Mouse (Mus musculus) spleen, postnatal 0 days (tissue): ENCODE data around the gene Lrrc25. TPM values are rescaled to one million over a fixed set of nuclear protein-coding genes. Genes with fewer than 3 reads are reported as not detected.

Experiments used
- polyA plus RNA-seq: library from polyadenylated mRNA; unstranded; fragments of >200 nt; fragmentation: Nextera tagmentation; extraction: Ambion mirVana; gene quantifications from 2 replicates; pipeline ENCODE4 v1.2.1, GENCODE M21; 2015

The Lrrc25 gene
- 10.7 and 14.6 TPM in 2 replicates for polyA plus RNA-seq

DNA sequence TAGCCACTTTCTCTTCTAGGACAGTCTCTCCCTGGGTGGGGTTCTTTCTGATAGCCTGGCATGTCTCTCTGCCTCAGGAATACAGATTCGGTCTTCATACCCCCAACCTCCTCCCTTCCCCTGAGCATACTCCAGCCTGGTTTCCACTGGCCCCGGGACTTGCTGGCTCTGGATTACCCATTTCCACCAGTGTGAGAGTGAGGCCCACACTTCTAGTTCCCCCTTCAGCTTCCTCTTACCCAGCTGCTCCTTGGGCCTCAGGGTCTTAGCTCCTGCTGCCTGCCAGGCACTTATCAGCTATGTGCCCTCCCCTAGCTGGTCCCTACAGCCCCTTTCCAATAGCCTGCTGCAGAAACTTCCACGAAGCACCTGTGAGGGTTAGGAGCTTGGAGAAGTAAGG lies at the start of gene Lrrc25:
Gene Lrrc25, plus strand, starts transcription at position 262 of the 400 bp plus-strand sequence.

DNA sequence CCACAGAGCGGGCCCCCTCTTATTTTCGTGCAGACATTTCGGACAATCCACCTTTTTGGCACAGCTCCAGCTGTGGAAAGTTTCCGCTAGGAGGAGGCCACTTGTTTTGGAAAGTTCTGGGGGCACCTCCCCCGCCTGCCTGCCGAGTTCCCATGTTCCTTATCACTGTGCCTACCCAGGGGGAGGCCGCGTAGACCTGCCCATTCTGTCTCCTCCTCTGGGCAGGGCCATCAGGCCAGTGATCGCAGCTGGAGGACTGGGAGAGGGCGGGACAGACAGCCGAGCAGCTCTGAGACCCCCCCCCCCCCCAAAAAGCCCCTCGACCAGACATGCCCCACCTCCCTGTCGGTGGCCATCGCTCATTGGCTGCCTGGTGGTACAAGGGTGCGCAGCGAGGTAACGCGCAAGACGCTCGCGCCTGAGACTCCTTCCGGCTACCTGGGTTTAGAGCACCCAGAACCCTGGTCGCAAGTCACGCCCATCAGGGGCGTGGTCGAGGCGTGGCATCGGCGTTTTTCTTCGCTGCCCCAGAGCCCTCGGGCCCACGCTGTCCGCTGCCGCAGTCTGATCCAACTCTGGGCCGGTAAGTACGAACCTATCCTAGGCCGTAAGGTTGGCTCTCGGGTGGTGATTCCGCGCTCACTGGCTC lies 21.9 kb upstream of the Lrrc25 start, which contains the start of gene Isyna1:
Gene Isyna1, plus strand, starts transcription at position 413 of the 649 bp plus-strand sequence.

DNA sequence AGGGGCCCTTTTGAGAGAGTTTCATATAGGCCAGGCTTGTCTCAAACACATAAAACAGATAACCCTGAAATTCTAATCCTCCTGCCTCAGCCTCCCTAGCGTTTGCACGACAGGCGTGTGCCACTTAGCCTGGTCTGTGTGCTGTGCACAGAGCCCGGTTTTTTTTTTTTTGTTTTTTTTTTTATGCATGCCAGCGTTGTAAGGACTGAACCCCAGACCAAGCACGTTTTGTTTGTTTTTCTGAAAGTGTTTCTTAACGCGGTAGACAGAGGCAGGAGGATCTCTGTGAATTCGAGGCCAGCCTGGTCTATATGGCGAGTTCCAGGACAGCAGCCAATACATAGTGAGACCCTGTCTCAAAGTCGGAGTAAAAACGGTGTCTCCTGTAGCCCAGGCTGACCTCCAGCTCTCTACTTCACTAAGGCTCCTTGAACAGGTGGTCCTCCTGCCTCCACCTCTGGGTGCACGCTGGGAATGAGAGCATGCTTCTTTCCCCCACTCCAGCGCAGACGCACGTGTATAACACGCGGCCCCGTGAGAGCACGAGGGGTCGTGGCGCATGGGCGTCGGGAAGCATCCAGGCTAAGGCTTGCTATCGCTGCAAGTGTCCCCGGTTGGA lies 7.1 kb upstream of the Lrrc25 start, which contains the start of gene Ssbp4:
Gene Ssbp4, minus strand, starts transcription at position 124 of the 619 bp plus-strand sequence.

DNA sequence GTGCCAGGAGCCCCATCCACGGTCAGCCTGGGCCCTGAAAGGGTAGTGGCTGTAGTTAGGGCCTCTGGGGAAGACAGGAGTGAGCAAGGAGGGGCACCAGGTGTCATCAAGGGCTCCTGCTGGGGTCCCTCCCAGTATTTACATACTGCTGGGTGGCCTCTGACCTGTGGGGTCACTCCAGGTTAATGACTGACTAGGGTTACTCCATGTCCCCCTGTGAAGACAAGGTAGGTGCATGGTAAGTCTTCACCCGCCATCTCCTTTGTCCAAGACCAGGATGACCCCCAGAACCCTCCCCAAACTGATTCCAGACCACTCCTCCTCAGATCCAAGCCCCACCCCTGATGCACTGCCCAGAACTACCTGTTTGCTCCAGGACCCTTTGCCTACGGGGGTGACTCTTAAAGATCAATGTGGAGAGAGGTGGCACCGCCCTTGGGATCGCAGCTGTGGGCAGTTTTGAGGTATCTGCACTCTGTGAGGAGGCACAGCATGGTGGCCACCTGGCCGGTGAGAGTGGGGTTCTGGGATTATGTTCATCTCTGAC lies 16.5 kb downstream of the Lrrc25 start, which contains the start of gene Gdf15:
Gene Gdf15, minus strand, starts transcription at position 111 of the 547 bp plus-strand sequence.

DNA sequence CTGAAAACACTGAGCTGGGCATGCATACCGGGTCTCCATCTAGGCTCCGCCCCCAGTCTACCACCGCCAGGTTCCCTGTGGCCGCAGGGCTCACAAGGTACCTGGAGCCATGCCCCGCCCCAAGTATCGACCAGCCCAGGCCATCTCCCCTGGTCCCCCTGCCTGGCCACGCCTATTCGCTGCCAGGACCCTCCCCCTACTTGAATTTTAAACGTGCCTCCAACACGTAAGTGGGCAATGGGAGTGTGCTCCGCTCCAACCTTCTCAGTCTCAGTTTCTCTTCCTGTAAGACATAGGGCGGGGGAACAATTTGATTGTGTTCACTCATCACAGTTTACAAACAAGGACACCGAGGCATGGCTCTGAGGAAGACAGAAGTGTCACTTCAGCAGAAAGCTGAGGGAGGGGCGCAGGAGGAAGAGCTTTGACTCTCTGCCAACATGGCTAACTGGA lies 44.3 kb downstream of the Lrrc25 start, which contains the start of gene Pgpep1:
Gene Pgpep1, minus strand, starts transcription at position 116 of the 453 bp plus-strand sequence.

Other genes starting within 250 kb of the Lrrc25 start
- gene Comp, start 242.6 kb upstream of the Lrrc25 start, polyA plus RNA-seq, result 0.28 and 0.38 TPM in 2 replicates
- 4.9 and 5.2 TPM in 2 replicates for gene Crtc1, start 176.6 kb upstream of the Lrrc25 start, polyA plus RNA-seq
- 6.0 and 7.3 TPM in 2 replicates for gene Klhl26, start 139.2 kb upstream of the Lrrc25 start, polyA plus RNA-seq
- gene Tmem59l, start 128.8 kb upstream of the Lrrc25 start, polyA plus RNA-seq, result not detected in 2 replicates
- 2.3 and 2.4 TPM in 2 replicates for gene Crlf1, start 123.0 kb upstream of the Lrrc25 start, polyA plus RNA-seq
- 90.9 and 97.6 TPM in 2 replicates for gene Rex1bd, start 109.4 kb upstream of the Lrrc25 start, polyA plus RNA-seq
- gene Uba52, start 105.4 kb upstream of the Lrrc25 start, polyA plus RNA-seq, result 940 and 995 TPM in 2 replicates
- gene Fkbp8, start 88.4 kb upstream of the Lrrc25 start, polyA plus RNA-seq, result 177 and 190 TPM in 2 replicates
- gene Kxd1, start 88.2 kb upstream of the Lrrc25 start, polyA plus RNA-seq, result 46.7 and 49.2 TPM in 2 replicates
- gene Ell, start 76.7 kb upstream of the Lrrc25 start, polyA plus RNA-seq, result 9.3 and 10.1 TPM in 2 replicates
- 50.4 and 57.8 TPM in 2 replicates for gene Isyna1, start 21.8 kb upstream of the Lrrc25 start, polyA plus RNA-seq
- gene Ssbp4, start 7.3 kb upstream of the Lrrc25 start, polyA plus RNA-seq, result 80.1 and 80.6 TPM in 2 replicates
- 0.79 and 0.93 TPM in 2 replicates for gene Gdf15, start 16.3 kb downstream of the Lrrc25 start, polyA plus RNA-seq
- 13.5 and 15.4 TPM in 2 replicates for gene Pgpep1, start 44.2 kb downstream of the Lrrc25 start, polyA plus RNA-seq
- gene Lsm4, start 57.1 kb downstream of the Lrrc25 start, polyA plus RNA-seq, result 209 and 217 TPM in 2 replicates
- 33.3 and 37.5 TPM in 2 replicates for gene Jund, start 82.8 kb downstream of the Lrrc25 start, polyA plus RNA-seq
- gene Iqcn, start 87.3 kb downstream of the Lrrc25 start, polyA plus RNA-seq, result not detected in 2 replicates
- gene Gm3336, start 102.4 kb downstream of the Lrrc25 start, polyA plus RNA-seq, result 0.16 TPM in 1 of 2 replicates, not detected in the other
- 0.16 and 0.24 TPM in 2 replicates for gene Pde4c, start 107.6 kb downstream of the Lrrc25 start, polyA plus RNA-seq
- gene Rab3a, start 138.5 kb downstream of the Lrrc25 start, polyA plus RNA-seq, result 4.8 and 5.3 TPM in 2 replicates
- gene Mpv17l2, start 144.8 kb downstream of the Lrrc25 start, polyA plus RNA-seq, result 53.7 and 56.1 TPM in 2 replicates
- gene Pik3r2, start 160.6 kb downstream of the Lrrc25 start, polyA plus RNA-seq, result 22.8 and 27.4 TPM in 2 replicates
- gene Mast3, start 188.9 kb downstream of the Lrrc25 start, polyA plus RNA-seq, result 12.4 and 14.1 TPM in 2 replicates
- 0.60 and 0.93 TPM in 2 replicates for gene Il12rb1, start 192.3 kb downstream of the Lrrc25 start, polyA plus RNA-seq
- gene Arrdc2, start 223.6 kb downstream of the Lrrc25 start, polyA plus RNA-seq, result 13.1 and 15.0 TPM in 2 replicates
- 0.36 and 0.52 TPM in 2 replicates for gene Kcnn1, start 247.1 kb downstream of the Lrrc25 start, polyA plus RNA-seq